Mouse (Mus musculus): ENCODE data around the gene Figla. TPM values are rescaled to one million over a fixed set of nuclear protein-coding genes. Genes with fewer than 3 reads are reported as not detected.
"Not testable (repeated sequence)": the region's sequence is repeated elsewhere in the genome, so short reads cannot be mapped to it uniquely, and the experiment has no call there.

The Figla gene
- polyA plus RNA-seq, 1 experiment from 2014 or later: not detected

DNA sequence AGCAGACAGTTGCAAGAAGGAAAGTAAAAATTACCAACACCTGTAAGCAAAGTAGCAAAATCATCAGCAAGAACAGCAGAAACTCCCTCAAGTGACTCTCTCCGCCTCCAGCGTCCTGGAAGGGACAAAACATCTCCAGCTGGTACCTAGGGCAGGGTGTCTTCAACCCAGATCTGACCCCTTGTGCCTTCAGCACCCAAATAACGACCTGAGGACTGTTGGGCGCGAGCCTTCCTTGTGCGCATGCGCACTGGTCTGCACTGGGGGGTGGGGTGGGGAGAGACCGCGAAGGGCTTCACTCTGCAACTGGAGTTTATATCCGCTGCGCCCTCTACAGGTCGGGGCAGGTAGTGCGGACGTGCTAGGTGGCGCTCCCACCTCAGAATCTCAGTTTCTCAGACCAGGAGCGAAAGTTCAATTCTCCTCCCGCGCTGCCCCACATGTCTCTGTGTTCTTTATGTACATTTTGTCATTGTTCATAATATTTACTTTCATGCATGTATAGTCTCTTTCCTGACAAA is 12.5 kb upstream of the Figla start:
- Histone ChIP-seq H3K36me3 (no peaks in the 10 kb centered on the region), H3K9me3 (0 out of 2 replicates have a peak, but pooled peaks cover 4% of the 10 kb centered on the region), H3K4me2 (no peak overlapping the region), H3K27me3 (replicated peaks) (peaks cover 10% of the 10 kb centered on the region), H3K4me1 (0 out of 2 replicates have a peak, but pooled peaks cover 3% of the 10 kb centered on the region), H3K27ac (replicated peaks) (no peak overlapping the region), H3K4me3 (no peak overlapping the region), H3K9ac (no peak overlapping the region)
- 70% methylated on average over 18 of the region's 18 CpGs for WGBS
- ATAC-seq (ENCODE audit: extremely low read depth, insufficient number of reproducible peaks, low FRiP score, low TSS enrichment): no peak

GRCm38 (mm10) chr6:86004271-86005148 is 11.5 kb upstream of the Figla start:
- ATAC-seq (ENCODE audit: extremely low read depth, insufficient number of reproducible peaks, low FRiP score, low TSS enrichment): peak; percentile 73; the same call in 1 of the 2 replicates
- Histone ChIP-seq H3K9me3 (0 out of 2 replicates have a peak, but pooled peaks cover 4% of the 10 kb centered on the region), H3K36me3 (no peaks in the 10 kb centered on the region), H3K9ac (peak overlapping the region; percentile 67; the same call in 1 of the 2 replicates), H3K27me3 (replicated peaks) (peaks cover 10% of the 10 kb centered on the region), H3K4me1 (0 out of 2 replicates have a peak, but pooled peaks cover 3% of the 10 kb centered on the region), H3K4me2 (peak overlapping the region; percentile 66), H3K4me3 (peak overlapping the region; percentile 31), H3K27ac (replicated peaks) (no peak overlapping the region)
- WGBS: 10% methylated on average over 18 of the region's 18 CpGs

GRCm38 (mm10) chr6:86009980-86010379 is 6.0 kb upstream of the Figla start:
- no peaks in the 10 kb centered on the region for H3K36me3 ChIP-seq
- peaks cover 5% of the 10 kb centered on the region for H3K27me3 ChIP-seq (replicated peaks)
- H3K9ac ChIP-seq: no peak overlapping the region
- no peak overlapping the region for H3K4me2 ChIP-seq
- WGBS: 31% methylated on average over 4 of the region's 4 CpGs
- no peak overlapping the region for H3K4me3 ChIP-seq
- H3K27ac ChIP-seq (replicated peaks): no peak overlapping the region
- ATAC-seq (ENCODE audit: extremely low read depth, insufficient number of reproducible peaks, low FRiP score, low TSS enrichment): no peak
- H3K4me1 ChIP-seq: 0 out of 2 replicates have a peak, but pooled peaks cover 3% of the 10 kb centered on the region
- no peaks in the 10 kb centered on the region for H3K9me3 ChIP-seq

GRCm38 (mm10) chr6:86014812-86015211 is 1.2 kb upstream of the Figla start:
- H3K4me1 ChIP-seq: 0 out of 2 replicates have a peak, but pooled peaks cover 12% of the 10 kb centered on the region
- H3K36me3 ChIP-seq; H3K27me3 ChIP-seq (replicated peaks); H3K27ac ChIP-seq (replicated peaks); ATAC-seq (ENCODE audit: extremely low read depth, insufficient number of reproducible peaks, low FRiP score, low TSS enrichment); H3K4me2 ChIP-seq; H3K9me3 ChIP-seq; H3K9ac ChIP-seq; H3K4me3 ChIP-seq: not testable (repeated sequence)
- 49% methylated on average over 5 of the region's 5 CpGs for WGBS

GRCm38 (mm10) chr6:86016793-86017350 is 901 bp downstream of the Figla start:
- no peak overlapping the region for H3K9ac ChIP-seq
- no peaks in the 10 kb centered on the region for H3K9me3 ChIP-seq
- no peak overlapping the region for H3K4me2 ChIP-seq
- no peaks in the 10 kb centered on the region; the same call in 1 of the 2 replicates for H3K27me3 ChIP-seq (replicated peaks)
- H3K36me3 ChIP-seq: no peaks in the 10 kb centered on the region
- no peak overlapping the region for H3K27ac ChIP-seq (replicated peaks)
- ATAC-seq (ENCODE audit: extremely low read depth, insufficient number of reproducible peaks, low FRiP score, low TSS enrichment): no peak
- no peak overlapping the region for H3K4me3 ChIP-seq
- 0 out of 2 replicates have a peak, but pooled peaks cover 12% of the 10 kb centered on the region for H3K4me1 ChIP-seq
- WGBS: 81% methylated on average over 22 of the region's 23 CpGs

- peak overlapping the region; percentile 55 for H3K27ac ChIP-seq (replicated peaks)
- H3K27me3 ChIP-seq (replicated peaks): no peaks in the 10 kb centered on the region
- H3K9me3 ChIP-seq: no peaks in the 10 kb centered on the region
- H3K9ac ChIP-seq: no peak overlapping the region
- no peak overlapping the region for H3K4me3 ChIP-seq
- H3K4me2 ChIP-seq: no peak overlapping the region
- ATAC-seq (ENCODE audit: extremely low read depth, insufficient number of reproducible peaks, low FRiP score, low TSS enrichment): no peak
- 0 out of 2 replicates have a peak, but pooled peaks cover 12% of the 10 kb centered on the region for H3K4me1 ChIP-seq
- H3K36me3 ChIP-seq: no peaks in the 10 kb centered on the region
- 49% methylated on average over 4 of the region's 4 CpGs for WGBS
These were observed 3.7 kb downstream of the Figla start for GRCm38 (mm10) chr6:86019415-86020237.

DNA sequence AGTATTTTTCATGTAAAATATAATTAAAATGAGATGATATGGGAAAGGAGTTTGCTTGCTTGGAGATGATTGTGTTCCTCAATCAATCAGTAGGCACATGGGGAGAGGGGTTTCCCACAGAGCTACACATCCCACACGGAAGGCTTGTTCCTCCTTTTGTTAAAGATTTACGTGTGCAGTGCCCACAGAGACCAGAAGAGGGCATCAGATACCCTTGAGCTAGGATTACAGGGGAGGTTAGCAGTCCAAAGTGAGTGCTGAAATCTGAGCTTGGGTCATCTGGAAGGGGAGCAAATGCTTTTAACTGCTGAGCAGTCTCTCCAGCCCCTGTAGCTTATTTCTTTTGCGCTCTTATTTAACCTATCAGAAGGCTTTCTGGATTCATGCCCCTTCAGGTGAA is 5.0 kb downstream of the Figla start:
- Histone ChIP-seq H3K9me3 (no peaks in the 10 kb centered on the region), H3K9ac (no peak overlapping the region), H3K27ac (replicated peaks) (no peak overlapping the region), H3K36me3 (no peaks in the 10 kb centered on the region), H3K4me3 (no peak overlapping the region), H3K27me3 (replicated peaks) (0 out of 2 replicates have a peak, but pooled peaks cover under 1% of the 10 kb centered on the region), H3K4me2 (no peak overlapping the region), H3K4me1 (0 out of 2 replicates have a peak, but pooled peaks cover 3% of the 10 kb centered on the region)
- ATAC-seq (ENCODE audit: extremely low read depth, insufficient number of reproducible peaks, low FRiP score, low TSS enrichment): no peak
- 30% methylated on average over 3 of the region's 3 CpGs for WGBS

GRCm38 (mm10) chr6:86026632-86027292 is 10.8 kb downstream of the Figla start:
- no peak for ATAC-seq (ENCODE audit: extremely low read depth, insufficient number of reproducible peaks, low FRiP score, low TSS enrichment)
- H3K27ac ChIP-seq (replicated peaks): no peak overlapping the region
- H3K4me3 ChIP-seq: no peak overlapping the region
- peaks cover 58% of the 10 kb centered on the region for H3K27me3 ChIP-seq (replicated peaks)
- H3K9ac ChIP-seq: no peak overlapping the region
- no peaks in the 10 kb centered on the region for H3K36me3 ChIP-seq
- H3K9me3 ChIP-seq: no peaks in the 10 kb centered on the region
- peaks cover 7% of the 10 kb centered on the region for H3K4me1 ChIP-seq
- no peak overlapping the region for H3K4me2 ChIP-seq
- 69% methylated on average over 8 of the region's 8 CpGs for WGBS

DNA sequence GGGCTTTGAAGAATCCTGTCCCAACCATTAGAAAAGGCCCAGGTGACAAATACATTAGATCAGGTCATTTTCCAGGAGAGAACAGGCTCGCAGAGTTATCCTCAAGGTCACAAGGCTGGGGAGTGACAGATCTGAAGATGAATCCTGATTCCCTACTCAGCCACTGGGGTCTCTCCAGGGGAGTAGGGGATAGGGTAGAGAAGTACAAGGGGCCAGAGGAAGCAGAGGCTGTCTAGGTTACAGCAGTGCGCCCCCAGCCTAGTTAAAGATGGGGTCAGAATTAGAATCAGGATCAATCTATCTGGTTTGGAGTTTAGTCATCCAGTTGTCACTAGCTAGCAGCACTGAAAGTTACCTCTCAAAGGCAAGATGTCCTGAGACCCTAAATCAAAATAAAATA is 12.2 kb downstream of the Figla start:
- H3K36me3 ChIP-seq: no peaks in the 10 kb centered on the region
- H3K9ac ChIP-seq: peak overlapping the region; percentile 78; the same call in 1 of the 2 replicates
- H3K27me3 ChIP-seq (replicated peaks): peaks cover 60% of the 10 kb centered on the region
- peak overlapping the region; percentile 95 for H3K4me2 ChIP-seq
- H3K4me1 ChIP-seq: peaks cover 7% of the 10 kb centered on the region
- WGBS: 54% methylated on average over 2 of the region's 2 CpGs
- no peaks in the 10 kb centered on the region for H3K9me3 ChIP-seq
- peak overlapping the region; percentile 60 for H3K4me3 ChIP-seq
- ATAC-seq (ENCODE audit: extremely low read depth, insufficient number of reproducible peaks, low FRiP score, low TSS enrichment): no peak
- H3K27ac ChIP-seq (replicated peaks): no peak overlapping the region

GRCm38 (mm10) chr6:86028601-86029322 is 12.8 kb downstream of the Figla start, which contains the start of gene Add2:
Gene Add2 (plus strand): TSS chr6:86028681.
- no peaks in the 10 kb centered on the region for H3K36me3 ChIP-seq
- peak within 1 kb of the TSS; percentile 60 for H3K4me3 ChIP-seq
- WGBS: 1% methylated on average over 56 of the region's 56 CpGs
- peaks cover 60% of the 10 kb centered on the region for H3K27me3 ChIP-seq (replicated peaks)
- peak within 1 kb of the TSS; percentile 78 for H3K9ac ChIP-seq
- no peak for ATAC-seq (ENCODE audit: extremely low read depth, insufficient number of reproducible peaks, low FRiP score, low TSS enrichment)
- no peak within 1 kb of the TSS for H3K27ac ChIP-seq (replicated peaks)
- peaks cover 7% of the 10 kb centered on the region for H3K4me1 ChIP-seq
- H3K9me3 ChIP-seq: no peaks in the 10 kb centered on the region
- peak within 1 kb of the TSS; percentile 95 for H3K4me2 ChIP-seq
